Mouse (Mus musculus): ENCODE measurements around the gene Depdc5. TPM values are rescaled to one million over a fixed set of nuclear protein-coding genes. Genes with fewer than 3 reads are reported as not detected.

Depdc5 gene
- total and polyA plus RNA-seq, 3 experiments, result 5.4 to 52.4 (median 27.2) TPM

- Histone ChIP-seq H3K27me3 (ENCODE audit: insufficient read depth, low read length) (no peaks in the 10 kb centered on the region), H3K36me3 (replicated peaks) (peaks cover 80% of the 10 kb centered on the region), H3K4me3 (ENCODE audit: low read depth, low read length) (no peak overlapping the region), H3K9me3 (replicated peaks) (no peaks in the 10 kb centered on the region), H3K4me1 (ENCODE audit: insufficient read depth, low read depth, low read length) (no peaks in the 10 kb centered on the region)
- DNase-seq (ENCODE audit: low spot score), result no peak
- TF ChIP-seq TAL1 (conservative IDR thresholded peaks at IDR 0.05; ENCODE audit: low read depth, low read length) (no peak), GATA2 (IDR thresholded peaks at IDR 0.05; ENCODE audit: borderline replicate concordance, low read depth, low read length) (no peak), CTCF (IDR thresholded peaks at IDR 0.05; ENCODE audit: low read depth, low read length) (no peak), POLR2AphosphoS5 (IDR thresholded peaks at IDR 0.05; ENCODE audit: insufficient replicate concordance, low read depth, low read length) (no peak), GATA1 (IDR thresholded peaks at IDR 0.05; ENCODE audit: borderline replicate concordance, low read length) (no peak)
- ATAC-seq (ENCODE audit: extremely low read depth, insufficient number of reproducible peaks, low FRiP score, poor library complexity, severe bottlenecking), result no peak
Observed at GRCm38 (mm10) chr5:32930761-32931160, 67.3 kb downstream of the Depdc5 start.

- Histone ChIP-seq H3K36me3 (replicated peaks) (peaks cover 73% of the 10 kb centered on the region), H3K9me3 (replicated peaks) (no peaks in the 10 kb centered on the region), H3K27me3 (ENCODE audit: insufficient read depth, low read length) (no peaks in the 10 kb centered on the region), H3K4me3 (ENCODE audit: low read depth, low read length) (no peak overlapping the region), H3K4me1 (ENCODE audit: insufficient read depth, low read depth, low read length) (no peaks in the 10 kb centered on the region)
- DNase-seq (ENCODE audit: low spot score) (no peak), ATAC-seq (ENCODE audit: extremely low read depth, insufficient number of reproducible peaks, low FRiP score, poor library complexity, severe bottlenecking) (no peak)
- TF ChIP-seq GATA1 (IDR thresholded peaks at IDR 0.05; ENCODE audit: borderline replicate concordance, low read length) (no peak), TAL1 (conservative IDR thresholded peaks at IDR 0.05; ENCODE audit: low read depth, low read length) (no peak), GATA2 (IDR thresholded peaks at IDR 0.05; ENCODE audit: borderline replicate concordance, low read depth, low read length) (no peak), POLR2AphosphoS5 (IDR thresholded peaks at IDR 0.05; ENCODE audit: insufficient replicate concordance, low read depth, low read length) (no peak), CTCF (IDR thresholded peaks at IDR 0.05; ENCODE audit: low read depth, low read length) (no peak)
Observed at GRCm38 (mm10) chr5:32934654-32935053, 71.2 kb downstream of the Depdc5 start.

GRCm38 (mm10) chr5:32940586-32940985, 77.1 kb downstream of the Depdc5 start:
- TF ChIP-seq GATA2 (IDR thresholded peaks at IDR 0.05; ENCODE audit: borderline replicate concordance, low read depth, low read length) (no peak), POLR2AphosphoS5 (IDR thresholded peaks at IDR 0.05; ENCODE audit: insufficient replicate concordance, low read depth, low read length) (no peak), TAL1 (conservative IDR thresholded peaks at IDR 0.05; ENCODE audit: low read depth, low read length) (no peak), CTCF (IDR thresholded peaks at IDR 0.05; ENCODE audit: low read depth, low read length) (no peak), GATA1 (IDR thresholded peaks at IDR 0.05; ENCODE audit: borderline replicate concordance, low read length) (no peak)
- H3K27me3 ChIP-seq (ENCODE audit: insufficient read depth, low read length), result no peaks in the 10 kb centered on the region
- H3K4me1 ChIP-seq (ENCODE audit: insufficient read depth, low read depth, low read length), result peaks cover 3% of the 10 kb centered on the region; the same call in 1 of the 2 replicates
- DNase-seq (ENCODE audit: low spot score) (no peak), ATAC-seq (ENCODE audit: extremely low read depth, insufficient number of reproducible peaks, low FRiP score, poor library complexity, severe bottlenecking) (no peak)
- no peak overlapping the region for H3K4me3 ChIP-seq (ENCODE audit: low read depth, low read length)
- peaks cover 87% of the 10 kb centered on the region for H3K36me3 ChIP-seq (replicated peaks)
- H3K9me3 ChIP-seq (replicated peaks), result no peaks in the 10 kb centered on the region

- Histone ChIP-seq H3K4me1 (ENCODE audit: insufficient read depth, low read depth, low read length) (peaks cover 3% of the 10 kb centered on the region; the same call in 1 of the 2 replicates), H3K9me3 (replicated peaks) (no peaks in the 10 kb centered on the region), H3K27me3 (ENCODE audit: insufficient read depth, low read length) (no peaks in the 10 kb centered on the region), H3K4me3 (ENCODE audit: low read depth, low read length) (no peak overlapping the region), H3K36me3 (replicated peaks) (peaks cover 85% of the 10 kb centered on the region)
- TF ChIP-seq TAL1 (conservative IDR thresholded peaks at IDR 0.05; ENCODE audit: low read depth, low read length) (no peak), CTCF (IDR thresholded peaks at IDR 0.05; ENCODE audit: low read depth, low read length) (no peak), GATA2 (IDR thresholded peaks at IDR 0.05; ENCODE audit: borderline replicate concordance, low read depth, low read length) (no peak), GATA1 (IDR thresholded peaks at IDR 0.05; ENCODE audit: borderline replicate concordance, low read length) (no peak), POLR2AphosphoS5 (IDR thresholded peaks at IDR 0.05; ENCODE audit: insufficient replicate concordance, low read depth, low read length) (no peak)
- ATAC-seq (ENCODE audit: extremely low read depth, insufficient number of reproducible peaks, low FRiP score, poor library complexity, severe bottlenecking) (no peak), DNase-seq (ENCODE audit: low spot score) (no peak)
Observed at GRCm38 (mm10) chr5:32941209-32941924, 77.9 kb downstream of the Depdc5 start.

- TF ChIP-seq POLR2AphosphoS5 (IDR thresholded peaks at IDR 0.05; ENCODE audit: insufficient replicate concordance, low read depth, low read length) (no peak), GATA1 (IDR thresholded peaks at IDR 0.05; ENCODE audit: borderline replicate concordance, low read length) (no peak), TAL1 (conservative IDR thresholded peaks at IDR 0.05; ENCODE audit: low read depth, low read length) (no peak), CTCF (IDR thresholded peaks at IDR 0.05; ENCODE audit: low read depth, low read length) (no peak), GATA2 (IDR thresholded peaks at IDR 0.05; ENCODE audit: borderline replicate concordance, low read depth, low read length) (no peak)
- Histone ChIP-seq H3K9me3 (replicated peaks) (no peaks in the 10 kb centered on the region), H3K4me1 (ENCODE audit: insufficient read depth, low read depth, low read length) (peaks cover 14% of the 10 kb centered on the region), H3K36me3 (replicated peaks) (peaks cover 53% of the 10 kb centered on the region), H3K4me3 (ENCODE audit: low read depth, low read length) (no peak overlapping the region), H3K27me3 (ENCODE audit: insufficient read depth, low read length) (no peaks in the 10 kb centered on the region)
- ATAC-seq (ENCODE audit: extremely low read depth, insufficient number of reproducible peaks, low FRiP score, poor library complexity, severe bottlenecking) (no peak), DNase-seq (ENCODE audit: low spot score) (no peak)
Observed at GRCm38 (mm10) chr5:32950077-32950476, 86.6 kb downstream of the Depdc5 start.

- Histone ChIP-seq H3K4me1 (ENCODE audit: insufficient read depth, low read depth, low read length) (peaks cover 14% of the 10 kb centered on the region), H3K9me3 (replicated peaks) (no peaks in the 10 kb centered on the region), H3K36me3 (replicated peaks) (peaks cover 51% of the 10 kb centered on the region), H3K27me3 (ENCODE audit: insufficient read depth, low read length) (no peaks in the 10 kb centered on the region), H3K4me3 (ENCODE audit: low read depth, low read length) (no peak overlapping the region)
- TF ChIP-seq TAL1 (conservative IDR thresholded peaks at IDR 0.05; ENCODE audit: low read depth, low read length), result peak; percentile 58
- TF ChIP-seq GATA2 (IDR thresholded peaks at IDR 0.05; ENCODE audit: borderline replicate concordance, low read depth, low read length), result no peak
- DNase-seq (ENCODE audit: low spot score), result peak; percentile 7
- ATAC-seq (ENCODE audit: extremely low read depth, insufficient number of reproducible peaks, low FRiP score, poor library complexity, severe bottlenecking), result peak; percentile 92
Observed at GRCm38 (mm10) chr5:32950702-32951274, 87.3 kb downstream of the Depdc5 start.
